Comparison of ENCODE assay signal across 13 mouse cellular contexts in genomic region chr5:124891921-124892370, GRCm38 (mm10). TPM values are rescaled to one million over a fixed set of nuclear protein-coding genes. Genes with fewer than 3 reads are reported as not detected.
A peak's percentile ranks its signal among the peaks of the same experiment; 100 is the strongest.
DNase-seq lines count a peak whose midpoint lies in the region; ATAC-seq and TF ChIP-seq lines count a peak whose summit lies in the region.
"Had no signal": no experiment of that assay in that cellular context is flagged by ENCODE, and none has a peak within 500 bp of the region (broad histone marks: within the 10 kb centered on the region; RNA-seq: fewer than 3 reads in every experiment).

No protein-coding gene starts in this region.

- WGBS in neural tube, embryonic 11.5 days: 51% methylated on average over 3 of the region's 3 CpGs
- WGBS in neural tube, embryonic 15.5 days: 68% methylated on average over 3 of the region's 3 CpGs
- 62% methylated on average over 3 of the region's 3 CpGs for WGBS in liver, embryonic 11.5 days
- 77% methylated on average over 3 of the region's 3 CpGs for WGBS in forebrain, postnatal 0 days
- WGBS in cerebellum, adult 2 months: 52% methylated on average over 3 of the region's 3 CpGs
- 40% methylated on average over 3 of the region's 3 CpGs for WGBS in kidney, embryonic 15.5 days

- TF ChIP-seq POLR2A in cerebellum, adult 2 months (IDR thresholded peaks at IDR 0.05; ENCODE audit: borderline replicate concordance, insufficient read depth, low read length): no peak

- peak overlapping the region; percentile 9; the same call in 1 of the 2 replicates for H3K27ac ChIP-seq in neural tube, embryonic 11.5 days (ENCODE audit: low read depth, low read length)
- H3K27ac ChIP-seq in neural tube, embryonic 15.5 days (replicated peaks): no peak overlapping the region
- H3K27ac ChIP-seq in liver, embryonic 11.5 days (ENCODE audit: low read depth, low read length): no peak overlapping the region
- no peak overlapping the region for H3K27ac ChIP-seq in forebrain, postnatal 0 days (ENCODE audit: low read depth, low read length)
- H3K27ac ChIP-seq in cerebellum, adult 2 months (ENCODE audit: insufficient read depth, low read length): no peak overlapping the region
- H3K27ac ChIP-seq in kidney, embryonic 15.5 days: no peak overlapping the region

- no peak overlapping the region for H3K9ac ChIP-seq in neural tube, embryonic 11.5 days (ENCODE audit: low read length)
- no peak overlapping the region for H3K9ac ChIP-seq in neural tube, embryonic 15.5 days (replicated peaks)
- no peak overlapping the region for H3K9ac ChIP-seq in liver, embryonic 11.5 days (ENCODE audit: low read depth, low read length)
- no peak overlapping the region for H3K9ac ChIP-seq in forebrain, postnatal 0 days
- no peak overlapping the region for H3K9ac ChIP-seq in kidney, embryonic 15.5 days
- H3K9ac ChIP-seq: lung, embryonic 14.5 days had no signal

- no peak overlapping the region for H3K4me2 ChIP-seq in neural tube, embryonic 11.5 days (ENCODE audit: low read depth)
- H3K4me2 ChIP-seq in neural tube, embryonic 15.5 days: no peak overlapping the region
- H3K4me2 ChIP-seq in liver, embryonic 11.5 days: no peak overlapping the region
- no peak overlapping the region for H3K4me2 ChIP-seq in forebrain, postnatal 0 days (ENCODE audit: low read depth)
- H3K4me2 ChIP-seq in kidney, embryonic 15.5 days: no peak overlapping the region
- H3K4me2 ChIP-seq: lung, embryonic 14.5 days had no signal

- TF ChIP-seq CTCF in forebrain, postnatal 0 days (IDR thresholded peaks at IDR 0.05; ENCODE audit: low read depth): no peak
- TF ChIP-seq CTCF in cerebellum, adult 2 months (IDR thresholded peaks at IDR 0.05; ENCODE audit: borderline replicate concordance, insufficient read depth, low read depth, low read length): no peak

- DNase-seq in heart, adult 9 months (ENCODE audit: low spot score in 2 of 2): peak; percentile 15 to 25
- DNase-seq in heart, postnatal 4 days: no peak
- no peak for DNase-seq in neural tube, embryonic 11.5 days (ENCODE audit: low spot score)
- DNase-seq in liver, embryonic 11.5 days (ENCODE audit: low spot score): no peak
- DNase-seq in forebrain, postnatal 0 days: no peak
- DNase-seq in cerebellum, adult 2 months: no peak
- DNase-seq: cerebellum, postnatal 25 days; kidney, adult 18-20 months; layer of hippocampus, postnatal 36 days; lung, embryonic 14.5 days had no signal

- H3K27me3 ChIP-seq in neural tube, embryonic 11.5 days (ENCODE audit: control insufficient read depth, insufficient read depth, low read length): no peaks in the 10 kb centered on the region
- no peaks in the 10 kb centered on the region for H3K27me3 ChIP-seq in neural tube, embryonic 15.5 days (replicated peaks)
- H3K27me3 ChIP-seq in liver, embryonic 11.5 days (replicated peaks; ENCODE audit: control insufficient read depth, insufficient read depth, low read length): no peaks in the 10 kb centered on the region
- H3K27me3 ChIP-seq in forebrain, postnatal 0 days (ENCODE audit: insufficient read depth, low read length): no peaks in the 10 kb centered on the region
- H3K27me3 ChIP-seq in cerebellum, adult 2 months (ENCODE audit: control insufficient read depth, insufficient read depth, low read length): no peaks in the 10 kb centered on the region
- H3K27me3 ChIP-seq in kidney, embryonic 15.5 days: no peaks in the 10 kb centered on the region

- H3K36me3 ChIP-seq in neural tube, embryonic 11.5 days (ENCODE audit: control insufficient read depth, insufficient read depth, low read length): peaks cover 4% of the 10 kb centered on the region; the same call in 1 of the 2 replicates
- peaks cover 7% of the 10 kb centered on the region for H3K36me3 ChIP-seq in neural tube, embryonic 15.5 days
- 0 out of 2 replicates have a peak, but pooled peaks cover 4% of the 10 kb centered on the region for H3K36me3 ChIP-seq in liver, embryonic 11.5 days (ENCODE audit: control insufficient read depth, insufficient read depth, low read length)
- H3K36me3 ChIP-seq in forebrain, postnatal 0 days (ENCODE audit: insufficient read depth): peaks cover 10% of the 10 kb centered on the region
- H3K36me3 ChIP-seq in kidney, embryonic 15.5 days: peaks cover 32% of the 10 kb centered on the region

- no peak overlapping the region for H3K4me3 ChIP-seq in neural tube, embryonic 11.5 days (ENCODE audit: low read depth, low read length)
- no peak overlapping the region for H3K4me3 ChIP-seq in neural tube, embryonic 15.5 days (replicated peaks)
- no peak overlapping the region for H3K4me3 ChIP-seq in liver, embryonic 11.5 days (ENCODE audit: low read depth, low read length)
- H3K4me3 ChIP-seq in forebrain, postnatal 0 days (ENCODE audit: low read depth, low read length): no peak overlapping the region
- no peak overlapping the region for H3K4me3 ChIP-seq in cerebellum, adult 2 months (replicated peaks; ENCODE audit: insufficient read depth, low read depth, low read length)
- H3K4me3 ChIP-seq in kidney, embryonic 15.5 days (replicated peaks): no peak overlapping the region
- H3K4me3 ChIP-seq: myocyte had no signal

- no peak for ATAC-seq in neural tube, embryonic 11.5 days (ENCODE audit: insufficient read depth, low FRiP score, low TSS enrichment)
- ATAC-seq in neural tube, embryonic 15.5 days (ENCODE audit: low FRiP score): no peak
- peak; percentile 31; the same call in 1 of the 2 replicates for ATAC-seq in liver, embryonic 11.5 days (replicated peaks; ENCODE audit: low FRiP score)
- no peak for ATAC-seq in forebrain, postnatal 0 days
- no peak for ATAC-seq in kidney, embryonic 15.5 days (replicated peaks; ENCODE audit: low FRiP score)

- H3K4me1 ChIP-seq in neural tube, embryonic 11.5 days (ENCODE audit: control insufficient read depth, insufficient read depth, low read length): peaks cover 7% of the 10 kb centered on the region
- no peaks in the 10 kb centered on the region for H3K4me1 ChIP-seq in neural tube, embryonic 15.5 days
- peaks cover 5% of the 10 kb centered on the region; the same call in 1 of the 2 replicates for H3K4me1 ChIP-seq in liver, embryonic 11.5 days (replicated peaks; ENCODE audit: control insufficient read depth, insufficient read depth, low read length)
- no peaks in the 10 kb centered on the region for H3K4me1 ChIP-seq in forebrain, postnatal 0 days (ENCODE audit: insufficient read depth)
- no peaks in the 10 kb centered on the region for H3K4me1 ChIP-seq in cerebellum, adult 2 months (ENCODE audit: control insufficient read depth, insufficient read depth, low read length)
- peaks cover 18% of the 10 kb centered on the region for H3K4me1 ChIP-seq in kidney, embryonic 15.5 days

- no peaks in the 10 kb centered on the region for H3K9me3 ChIP-seq in neural tube, embryonic 11.5 days (ENCODE audit: control insufficient read depth, low read length)
- H3K9me3 ChIP-seq in neural tube, embryonic 15.5 days (replicated peaks): no peaks in the 10 kb centered on the region
- no peaks in the 10 kb centered on the region for H3K9me3 ChIP-seq in liver, embryonic 11.5 days (ENCODE audit: control insufficient read depth, low read length)
- H3K9me3 ChIP-seq in forebrain, postnatal 0 days (ENCODE audit: low read length): no peaks in the 10 kb centered on the region
- no peaks in the 10 kb centered on the region for H3K9me3 ChIP-seq in kidney, embryonic 15.5 days (replicated peaks)

RNA-seq across cellular contexts. Expression of gene Zfp664, which starts 29.5 kb away (rescaled TPM):
- total RNA-seq in heart, postnatal 4 days (2021): 10 to 100 TPM; 57.5 to 62.7 TPM
- polyA plus RNA-seq in neural tube, embryonic 11.5 days (2014; fragmentation: Nextera tagmentation; extraction: Ambion mirVana): 146 and 158 TPM in 2 replicates
- 83.9 and 96.8 TPM in 2 replicates for polyA plus RNA-seq in neural tube, embryonic 15.5 days (2015; fragmentation: Nextera tagmentation; extraction: Ambion mirVana)
- polyA plus RNA-seq in liver, embryonic 11.5 days (2014; fragmentation: Nextera tagmentation; extraction: Ambion mirVana): 35.6 and 42.3 TPM in 2 replicates
- total RNA-seq in forebrain, postnatal 0 days (2014; rRNA removed): 27.5 and 27.6 TPM in 2 replicates
- 35.6 and 52.7 TPM in 2 replicates for polyA plus RNA-seq in forebrain, postnatal 0 days (2015; fragmentation: Nextera tagmentation; extraction: Ambion mirVana)
- 67.2 and 72.9 TPM in 2 replicates for polyA plus RNA-seq in cerebellum, adult 2 months (2012; rRNA removed)
- 118 and 126 TPM in 2 replicates for polyA plus RNA-seq in kidney, embryonic 15.5 days (2015; fragmentation: Nextera tagmentation; extraction: Ambion mirVana)

RNA-seq across cellular contexts. Expression of gene Ccdc92, which starts 29.7 kb away (rescaled TPM):
- total RNA-seq in heart, postnatal 4 days (2021): under 1 TPM; 0.68 to 0.88 TPM
- 24.8 and 26.4 TPM in 2 replicates for polyA plus RNA-seq in neural tube, embryonic 11.5 days (2014; fragmentation: Nextera tagmentation; extraction: Ambion mirVana)
- 50.3 and 55.9 TPM in 2 replicates for polyA plus RNA-seq in neural tube, embryonic 15.5 days (2015; fragmentation: Nextera tagmentation; extraction: Ambion mirVana)
- polyA plus RNA-seq in liver, embryonic 11.5 days (2014; fragmentation: Nextera tagmentation; extraction: Ambion mirVana): 4.1 and 4.4 TPM in 2 replicates
- 23.7 and 26.1 TPM in 2 replicates for total RNA-seq in forebrain, postnatal 0 days (2014; rRNA removed)
- 38.2 and 45.4 TPM in 2 replicates for polyA plus RNA-seq in forebrain, postnatal 0 days (2015; fragmentation: Nextera tagmentation; extraction: Ambion mirVana)
- polyA plus RNA-seq in cerebellum, adult 2 months (2012; rRNA removed): 183 and 200 TPM in 2 replicates
- 9.1 and 9.7 TPM in 2 replicates for polyA plus RNA-seq in kidney, embryonic 15.5 days (2015; fragmentation: Nextera tagmentation; extraction: Ambion mirVana)

Comparison
In these comparisons a context has a peak if more than half of its experiments do, and no peak if none do; other contexts are left out.
1. DNase-seq: peak in heart, adult 9 months (2 of 2); none in heart, postnatal 4 days (single experiment), neural tube, embryonic 11.5 days (single experiment), liver, embryonic 11.5 days (single experiment), forebrain, postnatal 0 days (single experiment) and cerebellum, adult 2 months (0 of 2).